Mouse (Mus musculus) hindbrain, embryonic 11.5 days (tissue): ENCODE results near the gene Arsg. TPM values are rescaled to one million over a fixed set of nuclear protein-coding genes. Genes with fewer than 3 reads are reported as not detected.

Source experiments
- ATAC-seq: fragments of 200-750 bp; cut with Nextera tagmentation; 2 replicates; pipeline ENCODE4 v1.8.0; 2017; ENCODE audit warnings: mild to moderate bottlenecking, moderate TSS enrichment, moderate library complexity; ENCODE audit not compliant: low FRiP score
- DNase-seq: peaks from one replicate; pipeline ENCODE4 v3.0.0-alpha.2; 2015; ENCODE audit warnings: low spot score
- H3K27ac ChIP-seq: fragments of 300-500 bp; sonication (generic); 2 replicates; pipeline ENCODE4 v1.5.1; 2014; ENCODE audit warnings: mild to moderate bottlenecking, low read depth, low read length
- H3K27me3 ChIP-seq: fragments of 300-500 bp; sonication (generic); 2 replicates; pipeline ENCODE4 v1.6.1; 2014; ENCODE audit warnings: mild to moderate bottlenecking, low read length, moderate library complexity, mixed read lengths; ENCODE audit not compliant: control insufficient read depth, insufficient read depth
- H3K36me3 ChIP-seq: fragments of 300-500 bp; sonication (generic); 2 replicates; pipeline ENCODE4 v1.6.1; 2014; ENCODE audit warnings: mild to moderate bottlenecking, low read length, moderate library complexity, mixed read lengths; ENCODE audit not compliant: control insufficient read depth, insufficient read depth
- H3K4me1 ChIP-seq: fragments of 300-500 bp; sonication (generic); replicated peaks from 2 replicates; pipeline ENCODE4 v1.6.1; 2014; ENCODE audit warnings: low read length, mixed read lengths; ENCODE audit not compliant: control insufficient read depth, insufficient read depth
- H3K4me2 ChIP-seq: fragments of 300-500 bp; sonication (generic); replicated peaks from 2 replicates; pipeline ENCODE4 v1.6.1; 2014; ENCODE audit warnings: mild to moderate bottlenecking, low read depth, low read length
- H3K4me3 ChIP-seq: fragments of 300-500 bp; sonication (generic); 2 replicates; pipeline ENCODE4 v1.5.1; 2014; ENCODE audit warnings: low read depth, low read length
- H3K9ac ChIP-seq: fragments of 300-500 bp; sonication (generic); 2 replicates; pipeline ENCODE4 v1.6.1; 2014; ENCODE audit warnings: low read depth, low read length
- H3K9me3 ChIP-seq: fragments of 300-500 bp; sonication (generic); 2 replicates; pipeline ENCODE4 v1.6.1; 2016; ENCODE audit warnings: low read length; ENCODE audit not compliant: control insufficient read depth
- WGBS: fragments of 180-500 bp; shearing (Covaris S2); extraction: QIAGEN DNeasy Blood & Tissue Kit; methylation state at CpG from one replicate; pipeline ENCODE4 v1.1.7; 2014; 5-methylcytosine and 5-hydroxymethylcytosine counted together
- polyA plus RNA-seq: library from polyadenylated mRNA; unstranded; fragments of >200 nt; fragmentation: Nextera tagmentation; extraction: Ambion mirVana; gene quantifications from 2 replicates; pipeline ENCODE4 v1.2.1, GENCODE M21; 2014

Arsg gene
- polyA plus RNA-seq, 1 experiment from 2014 or later: 4.2 TPM

DNA sequence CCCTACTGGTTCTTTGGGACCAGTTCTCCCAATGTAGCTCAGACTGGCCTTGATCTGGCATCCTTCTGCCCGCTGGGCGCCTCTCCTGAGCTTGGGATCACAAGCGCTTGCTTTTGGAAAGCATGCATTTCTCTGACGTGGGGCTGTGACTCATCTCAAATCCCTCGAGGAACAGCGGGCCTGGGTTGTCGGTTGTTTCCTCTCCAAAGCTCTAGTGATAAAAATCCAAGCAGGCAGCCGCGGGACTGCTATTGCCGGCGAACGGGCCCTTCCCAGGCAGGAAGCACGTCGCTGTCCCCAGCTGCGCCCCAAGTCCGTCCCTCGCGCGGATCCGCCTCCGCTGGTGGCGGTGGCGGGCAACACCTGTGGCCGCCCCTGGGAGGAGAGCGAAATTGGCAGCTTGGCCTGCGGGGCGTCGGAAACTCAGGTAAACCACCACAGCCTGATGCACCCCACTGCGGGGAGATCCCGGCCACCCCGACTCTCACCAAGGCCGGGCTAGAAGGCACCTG lies 33.3 kb upstream of the Arsg start:
- no peaks in the 10 kb centered on the region for H3K9me3 ChIP-seq
- peaks cover 2% of the 10 kb centered on the region; the same call in 1 of the 2 replicates for H3K36me3 ChIP-seq
- H3K27ac ChIP-seq: no peak overlapping the region
- H3K27me3 ChIP-seq: peaks cover 2% of the 10 kb centered on the region; the same call in 1 of the 2 replicates
- peak overlapping the region; percentile 33 for H3K4me3 ChIP-seq
- peak; percentile 62 for DNase-seq
- peak overlapping the region; percentile 29 for H3K9ac ChIP-seq
- peak; percentile 67; the same call in 1 of the 2 replicates for ATAC-seq
- H3K4me2 ChIP-seq: peak overlapping the region; percentile 68
- H3K4me1 ChIP-seq: 0 out of 2 replicates have a peak, but pooled peaks cover 2% of the 10 kb centered on the region
- 3% methylated on average over 32 of the region's 32 CpGs for WGBS

GRCm38 (mm10) chr11:109440641-109441040 lies 32.5 kb upstream of the Arsg start:
- Histone ChIP-seq H3K4me2 (no peak overlapping the region; the same call in 1 of the 2 replicates), H3K27ac (no peak overlapping the region), H3K4me3 (peak overlapping the region; percentile 33; the same call in 1 of the 2 replicates), H3K9ac (no peak overlapping the region), H3K27me3 (peaks cover 2% of the 10 kb centered on the region; the same call in 1 of the 2 replicates), H3K4me1 (0 out of 2 replicates have a peak, but pooled peaks cover 2% of the 10 kb centered on the region), H3K9me3 (no peaks in the 10 kb centered on the region), H3K36me3 (no peaks in the 10 kb centered on the region)
- DNase-seq (no peak), ATAC-seq (no peak)
- 56% methylated on average over 4 of the region's 4 CpGs for WGBS

GRCm38 (mm10) chr11:109441119-109441518 lies 32.1 kb upstream of the Arsg start:
- Histone ChIP-seq H3K9me3 (no peaks in the 10 kb centered on the region), H3K36me3 (no peaks in the 10 kb centered on the region), H3K27ac (no peak overlapping the region), H3K4me2 (no peak overlapping the region), H3K4me3 (no peak overlapping the region), H3K9ac (no peak overlapping the region), H3K4me1 (0 out of 2 replicates have a peak, but pooled peaks cover 2% of the 10 kb centered on the region), H3K27me3 (peaks cover 2% of the 10 kb centered on the region; the same call in 1 of the 2 replicates)
- 64% methylated on average over 3 of the region's 3 CpGs for WGBS
- DNase-seq (peak; percentile 44), ATAC-seq (no peak)

DNA sequence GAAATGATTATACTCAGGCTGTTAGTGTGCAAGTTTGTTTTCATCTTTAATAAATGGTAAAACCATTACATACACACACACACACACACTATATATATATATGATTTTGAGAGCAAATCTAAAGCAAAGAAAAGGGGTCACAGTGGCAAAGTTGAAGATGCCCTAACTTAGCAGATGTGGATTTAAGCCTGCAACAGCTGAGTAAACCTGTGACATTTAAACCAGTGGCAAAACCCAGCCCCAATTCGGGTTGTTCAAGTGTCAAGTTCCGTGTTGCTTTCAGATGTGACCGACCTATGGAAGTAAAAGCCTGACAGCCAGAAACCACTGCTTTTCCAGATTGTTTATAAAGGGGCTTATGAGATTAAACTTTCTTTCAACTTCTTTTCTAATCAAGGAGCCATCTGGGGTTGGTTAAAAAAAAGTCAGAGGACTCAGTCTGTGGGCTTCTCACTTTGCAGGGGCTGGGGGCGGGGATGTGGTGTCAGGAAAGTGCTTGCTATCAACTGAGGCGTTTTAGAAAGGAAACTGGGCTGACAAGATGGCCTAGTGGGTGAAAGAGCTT lies 30.9 kb upstream of the Arsg start:
- Histone ChIP-seq H3K9ac (no peak overlapping the region), H3K36me3 (no peaks in the 10 kb centered on the region), H3K27ac (no peak overlapping the region), H3K4me2 (no peak overlapping the region), H3K27me3 (peaks cover 2% of the 10 kb centered on the region; the same call in 1 of the 2 replicates), H3K4me1 (0 out of 2 replicates have a peak, but pooled peaks cover 2% of the 10 kb centered on the region), H3K9me3 (no peaks in the 10 kb centered on the region), H3K4me3 (no peak overlapping the region)
- 63% methylated on average over 5 of the region's 5 CpGs for WGBS
- DNase-seq (no peak), ATAC-seq (no peak)

GRCm38 (mm10) chr11:109443468-109444263 lies 29.5 kb upstream of the Arsg start:
- H3K36me3 ChIP-seq: no peaks in the 10 kb centered on the region
- H3K4me2 ChIP-seq: no peak overlapping the region
- H3K9me3 ChIP-seq: no peaks in the 10 kb centered on the region
- H3K4me3 ChIP-seq: no peak overlapping the region
- 0 out of 2 replicates have a peak, but pooled peaks cover 2% of the 10 kb centered on the region for H3K4me1 ChIP-seq
- DNase-seq (no peak), ATAC-seq (no peak)
- H3K9ac ChIP-seq: no peak overlapping the region
- peaks cover 2% of the 10 kb centered on the region; the same call in 1 of the 2 replicates for H3K27me3 ChIP-seq
- WGBS: 94% methylated on average over 8 of the region's 8 CpGs
- no peak overlapping the region for H3K27ac ChIP-seq

GRCm38 (mm10) chr11:109444600-109444999 lies 28.6 kb upstream of the Arsg start:
- WGBS: 54% methylated on average over 7 of the region's 7 CpGs
- DNase-seq (peak; percentile 54), ATAC-seq (no peak)
- Histone ChIP-seq H3K36me3 (no peaks in the 10 kb centered on the region), H3K4me2 (no peak overlapping the region), H3K27me3 (peaks cover 2% of the 10 kb centered on the region; the same call in 1 of the 2 replicates), H3K9me3 (no peaks in the 10 kb centered on the region), H3K4me1 (0 out of 2 replicates have a peak, but pooled peaks cover 2% of the 10 kb centered on the region), H3K27ac (no peak overlapping the region), H3K9ac (no peak overlapping the region), H3K4me3 (no peak overlapping the region)

- no peak overlapping the region for H3K4me2 ChIP-seq
- peak; percentile 53 for ATAC-seq
- 64% methylated on average over 13 of the region's 13 CpGs for WGBS
These were observed 27.6 kb upstream of the Arsg start for GRCm38 (mm10) chr11:109445438-109446035.

DNA sequence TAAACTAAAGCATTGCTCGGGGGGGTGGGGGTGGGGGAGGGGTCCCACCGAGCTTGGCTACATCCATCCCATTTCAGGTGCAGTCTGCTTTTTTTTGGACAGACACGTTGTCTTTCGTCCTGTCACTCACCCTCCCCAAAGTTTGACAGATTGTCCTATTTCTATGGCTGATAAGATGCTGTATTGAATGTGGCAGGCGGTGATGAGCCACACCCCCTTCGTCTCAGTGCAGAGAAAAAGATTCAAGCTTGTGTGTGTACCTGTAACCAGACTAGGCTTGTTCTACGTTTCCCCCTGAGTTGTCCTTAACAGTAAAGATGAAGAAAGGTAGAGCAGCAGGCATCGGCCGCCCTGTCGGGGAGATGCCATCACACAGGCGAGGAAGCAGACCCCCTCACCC lies 22.0 kb upstream of the Arsg start:
- Histone ChIP-seq H3K27ac (no peak overlapping the region), H3K9ac (no peak overlapping the region), H3K36me3 (no peaks in the 10 kb centered on the region), H3K27me3 (no peaks in the 10 kb centered on the region), H3K4me2 (no peak overlapping the region), H3K4me3 (no peak overlapping the region), H3K4me1 (no peaks in the 10 kb centered on the region), H3K9me3 (no peaks in the 10 kb centered on the region)
- 88% methylated on average over 11 of the region's 11 CpGs for WGBS
- DNase-seq (no peak), ATAC-seq (no peak)

More at GRCm38 (mm10) chr11:109445438-109446035, 27.6 kb upstream of the Arsg start:
- no peaks in the 10 kb centered on the region for H3K9me3 ChIP-seq
- H3K27me3 ChIP-seq: no peaks in the 10 kb centered on the region
- no peak overlapping the region for H3K9ac ChIP-seq
- peak; percentile 62 for DNase-seq
- H3K4me1 ChIP-seq: no peaks in the 10 kb centered on the region
- no peaks in the 10 kb centered on the region for H3K36me3 ChIP-seq
- H3K27ac ChIP-seq: no peak overlapping the region
- H3K4me3 ChIP-seq: no peak overlapping the region
